Mouse (Mus musculus) limb, embryonic 14.5 days (tissue): ENCODE results near the gene Gm8879. TPM values are rescaled to one million over a fixed set of nuclear protein-coding genes. Genes with fewer than 3 reads are reported as not detected.
"Not testable (repeated sequence)": the region's sequence is repeated elsewhere in the genome, so short reads cannot be mapped to it uniquely, and the experiment has no call there.

Experiments used
- ATAC-seq: fragments of 200-750 bp; cut with Nextera tagmentation; 2 replicates; pipeline ENCODE4 v1.8.0; 2017; ENCODE audit warnings: low read depth, moderate number of reproducible peaks, moderate TSS enrichment; ENCODE audit not compliant: low FRiP score
- DNase-seq: peaks from one replicate; pipeline ENCODE4 v3.0.0-alpha.2; 2015; ENCODE audit warnings: low spot score
- H3K27ac ChIP-seq: fragments of 300-500 bp; sonication (generic); replicated peaks from 2 replicates; pipeline ENCODE4 v1.5.1; 2014; ENCODE audit warnings: low read depth, mild to moderate bottlenecking, low read length, moderate library complexity, mixed read lengths
- H3K27me3 ChIP-seq: fragments of 300-500 bp; sonication (generic); 2 replicates; pipeline ENCODE4 v1.6.1; 2014; ENCODE audit warnings: low read length, mixed read lengths; ENCODE audit not compliant: control insufficient read depth, insufficient read depth
- H3K36me3 ChIP-seq: fragments of 300-500 bp; sonication (generic); 2 replicates; pipeline ENCODE4 v1.6.1; 2014; ENCODE audit warnings: mild to moderate bottlenecking, low read length, moderate library complexity, mixed read lengths; ENCODE audit not compliant: control insufficient read depth, insufficient read depth
- H3K4me1 ChIP-seq: fragments of 300-500 bp; sonication (generic); 2 replicates; pipeline ENCODE4 v1.6.1; 2014; ENCODE audit warnings: antibody characterized with exemption, low read length, mixed read lengths; ENCODE audit not compliant: control insufficient read depth, insufficient read depth
- H3K4me2 ChIP-seq: fragments of 300-500 bp; sonication (generic); replicated peaks from 2 replicates; pipeline ENCODE4 v1.6.1; 2014; ENCODE audit warnings: low read depth, mild to moderate bottlenecking, low read length, moderate library complexity; ENCODE audit not compliant: severe bottlenecking
- H3K4me3 ChIP-seq: fragments of 300-500 bp; sonication (generic); replicated peaks from 2 replicates; pipeline ENCODE4 v1.5.1; 2014; ENCODE audit warnings: low read length
- H3K9ac ChIP-seq: fragments of 300-500 bp; sonication (generic); 2 replicates; pipeline ENCODE4 v1.6.1; 2014; ENCODE audit warnings: mild to moderate bottlenecking, low read depth, low read length, moderate library complexity; ENCODE audit not compliant: severe bottlenecking
- H3K9me3 ChIP-seq: fragments of 300-500 bp; sonication (generic); 2 replicates; pipeline ENCODE4 v1.6.1; 2016; ENCODE audit warnings: low read length; ENCODE audit not compliant: control insufficient read depth
- WGBS: fragments of 180-500 bp; shearing (Covaris S2); extraction: QIAGEN DNeasy Blood & Tissue Kit; methylation state at CpG from one replicate; pipeline ENCODE4 v1.1.7; 2014; 5-methylcytosine and 5-hydroxymethylcytosine counted together
- polyA plus RNA-seq, 2 experiments: library from polyadenylated mRNA; depleted of rRNA in 1 of 2; stranded (reverse) in 1 of 2; unstranded in 1 of 2; fragments of >200 nt; fragmentation: Nextera tagmentation in 1 of 2; extraction: Ambion mirVana in 1 of 2; gene quantifications; 2 replicates each; pipeline versions ENCODE4 v1.2.1 to v1.2.3; 2012 to 2014

Gene Gm8879
- polyA plus RNA-seq (2012; rRNA removed) = not detected in 2 replicates
- not detected in 2 replicates for polyA plus RNA-seq (2014; fragmentation: Nextera tagmentation; extraction: Ambion mirVana)

DNA sequence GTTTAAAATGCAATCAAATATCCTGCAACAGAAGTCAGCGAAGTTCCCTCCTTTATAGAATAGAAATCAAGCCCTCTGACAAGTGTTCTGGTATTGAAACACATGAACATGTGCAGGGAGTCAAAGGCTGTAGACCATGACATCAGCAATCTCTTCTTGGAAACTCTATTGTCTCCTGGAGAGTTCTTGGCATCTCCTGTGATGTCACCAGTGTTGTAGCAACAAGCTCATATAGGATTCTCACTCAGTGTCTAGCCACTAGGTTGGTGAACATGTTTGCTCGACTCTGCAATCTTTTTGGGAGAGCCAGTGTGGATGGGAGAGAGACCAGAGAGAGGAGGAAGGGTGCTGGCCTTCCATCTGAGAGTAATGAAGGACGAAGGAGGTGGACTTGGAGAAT, at the start of gene Gm8879:
Gm8879 (plus strand) TSS at position 301 of the 400 bp plus-strand sequence.
- not testable (repeated sequence) for H3K27ac ChIP-seq, H3K4me2 ChIP-seq, H3K4me3 ChIP-seq, H3K9me3 ChIP-seq, H3K36me3 ChIP-seq, ATAC-seq, DNase-seq, H3K4me1 ChIP-seq, H3K9ac ChIP-seq, H3K27me3 ChIP-seq
- no CpG with 5 or more reads among the region's 3 CpGs for WGBS

DNA sequence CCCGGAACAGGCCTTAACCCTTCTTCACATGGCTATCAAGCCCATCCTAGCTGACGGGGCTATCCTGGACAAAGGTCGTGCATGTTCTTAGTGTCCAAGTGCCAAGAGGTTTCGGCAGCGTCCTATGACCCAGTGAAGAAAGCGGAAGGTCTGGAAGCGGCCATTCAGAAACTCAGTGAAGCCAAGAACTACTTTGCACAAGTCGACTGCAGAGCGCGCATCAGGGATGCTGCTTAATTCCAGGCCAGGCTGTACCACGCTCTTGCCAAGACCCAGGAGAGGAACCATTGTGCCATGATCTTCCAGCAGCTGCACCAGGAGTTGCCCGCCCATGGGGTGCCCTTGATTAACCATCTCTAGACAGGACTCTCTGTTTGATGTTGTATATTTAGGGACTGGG, 10.6 kb downstream of the Gm8879 start:
- WGBS = 94% methylated on average over 12 of the region's 12 CpGs
- not testable (repeated sequence) for ATAC-seq, H3K27ac ChIP-seq, H3K9me3 ChIP-seq, H3K4me3 ChIP-seq, H3K4me2 ChIP-seq, H3K36me3 ChIP-seq, H3K9ac ChIP-seq, H3K27me3 ChIP-seq, DNase-seq, H3K4me1 ChIP-seq

Other genes starting within 250 kb of the Gm8879 start
- gene Gm8871, start 179.8 kb upstream of the Gm8879 start, polyA plus RNA-seq (2012; rRNA removed) = 0.10 TPM in 1 of 2 replicates, not detected in the other
- gene Gm8871, start 179.8 kb upstream of the Gm8879 start, polyA plus RNA-seq (2014; fragmentation: Nextera tagmentation; extraction: Ambion mirVana) = not detected in 2 replicates
- not detected in 2 replicates for gene Gm8857, start 179.8 kb upstream of the Gm8879 start, polyA plus RNA-seq (2012; rRNA removed)
- not detected in 2 replicates for gene Gm8857, start 179.8 kb upstream of the Gm8879 start, polyA plus RNA-seq (2014; fragmentation: Nextera tagmentation; extraction: Ambion mirVana)
- gene Gm5861, start 55.4 kb downstream of the Gm8879 start, polyA plus RNA-seq (2012; rRNA removed) = not detected in 2 replicates
- not detected in 2 replicates for gene Gm5861, start 55.4 kb downstream of the Gm8879 start, polyA plus RNA-seq (2014; fragmentation: Nextera tagmentation; extraction: Ambion mirVana)
- gene Gm8890, start 128.4 kb downstream of the Gm8879 start, polyA plus RNA-seq (2012; rRNA removed) = 0.14 TPM in 1 of 2 replicates, not detected in the other
- not detected in 2 replicates for gene Gm8890, start 128.4 kb downstream of the Gm8879 start, polyA plus RNA-seq (2014; fragmentation: Nextera tagmentation; extraction: Ambion mirVana)
- not detected in 2 replicates for gene Speer1, start 213.9 kb downstream of the Gm8879 start, polyA plus RNA-seq (2012; rRNA removed)
- not detected in 2 replicates for gene Speer1, start 213.9 kb downstream of the Gm8879 start, polyA plus RNA-seq (2014; fragmentation: Nextera tagmentation; extraction: Ambion mirVana)